Mouse (Mus musculus) B cell, adult 67 days (primary cell): ENCODE results near the gene Zranb1. TPM values are rescaled to one million over a fixed set of nuclear protein-coding genes. Genes with fewer than 3 reads are reported as not detected.

Experiments
- total RNA-seq, 2 experiments: library from RNA; stranded (reverse); gene quantifications; 4 replicates each; pipeline ENCODE4 v1.2.4; 2023

Zranb1 gene
- total RNA-seq = 10 to 100 TPM; 35.9 to 42.1 TPM

DNA sequence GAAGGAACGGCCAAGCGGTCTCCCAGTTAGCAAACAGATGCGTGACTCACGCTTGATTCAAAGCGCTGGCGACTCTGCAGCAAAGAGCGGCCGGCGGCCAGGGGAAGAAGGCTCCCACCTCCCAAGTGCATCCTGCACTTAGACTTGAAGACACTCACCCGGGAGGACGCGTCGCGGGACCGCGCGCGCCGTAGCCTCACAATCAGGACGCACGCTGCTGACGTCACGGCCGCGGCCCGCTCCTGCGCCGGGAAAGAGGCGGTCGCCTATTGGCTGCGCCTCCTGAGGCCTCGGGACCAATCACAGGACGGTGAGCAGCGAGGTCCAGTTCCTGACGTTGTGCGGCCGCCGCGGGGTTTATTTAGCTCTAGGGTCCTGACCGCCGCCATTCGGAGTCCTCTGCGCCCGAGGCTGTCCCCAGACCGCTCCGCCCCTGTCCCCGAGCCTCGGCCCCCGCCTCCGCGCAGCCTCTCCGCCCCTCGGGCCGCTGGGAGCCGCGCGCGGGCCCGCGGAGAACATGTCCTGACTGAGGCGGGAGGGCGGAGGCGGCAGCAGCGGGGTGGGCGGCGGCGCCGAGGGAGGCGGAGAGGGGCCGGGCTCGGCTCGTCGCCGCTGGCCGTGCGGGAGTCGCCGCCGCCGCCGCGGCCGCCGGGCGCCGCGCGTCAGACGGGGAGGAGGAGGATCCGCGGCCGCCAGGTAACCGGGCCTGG lies at the start of gene Zranb1:
Gene Zranb1, plus strand, starts transcription at position 293 of the 710 bp plus-strand sequence.

Other genes with a start within 250 kb of the Zranb1 start
- 10 to 100 TPM; 69.8 to 69.9 TPM for gene Fam53b, start 117.3 kb upstream of the Zranb1 start, total RNA-seq
- 10 to 100 TPM; 27.3 to 33.2 TPM for gene Eef1akmt2, start 78.5 kb upstream of the Zranb1 start, total RNA-seq
- gene Abraxas2, start 71.9 kb upstream of the Zranb1 start, total RNA-seq = 10 to 100 TPM; 48.1 to 53.6 TPM
- gene Fgfr2, start 192.2 kb downstream of the Zranb1 start, total RNA-seq = not detected
- not detected for gene Ctbp2, start 193.2 kb downstream of the Zranb1 start, total RNA-seq